Mouse (Mus musculus) ovary, postnatal 10 days (tissue): ENCODE measurements around the gene Fbxl17.

Experiments
- DNase-seq: peaks from one replicate; pipeline ENCODE4 v3.0.0; 2022; ENCODE audit warnings: low spot score

Fbxl17 gene

GRCm38 (mm10) chr17:63499636-63500155 is at the start of gene Fbxl17:
Gene Fbxl17 (minus strand): TSS chr17:63500017.
- DNase-seq = peak; percentile 48

- no peak for DNase-seq
These were observed 47.6 kb upstream of the Fbxl17 start for GRCm38 (mm10) chr17:63547465-63547864.

- no peak for DNase-seq
These were observed 34.9 kb upstream of the Fbxl17 start for GRCm38 (mm10) chr17:63534576-63535265.

- DNase-seq = no peak
These were observed 33.4 kb upstream of the Fbxl17 start for GRCm38 (mm10) chr17:63533074-63533836.

GRCm38 (mm10) chr17:63529476-63529875 is 29.7 kb upstream of the Fbxl17 start:
- DNase-seq = no peak

- no peak for DNase-seq
These were observed 20.9 kb upstream of the Fbxl17 start for GRCm38 (mm10) chr17:63520691-63521090.

GRCm38 (mm10) chr17:63510451-63510850 is 10.6 kb upstream of the Fbxl17 start:
- no peak for DNase-seq

GRCm38 (mm10) chr17:63501091-63501490 is 1.3 kb upstream of the Fbxl17 start:
- DNase-seq = no peak

GRCm38 (mm10) chr17:63500156-63500834 is 478 bp upstream of the Fbxl17 start:
- DNase-seq = peak; percentile 69

- peak; percentile 18 for DNase-seq
These were observed 841 bp downstream of the Fbxl17 start for GRCm38 (mm10) chr17:63498717-63499635.

GRCm38 (mm10) chr17:63498182-63498716 is 1.6 kb downstream of the Fbxl17 start:
- no peak for DNase-seq

- no peak for DNase-seq
These were observed 2.5 kb downstream of the Fbxl17 start for GRCm38 (mm10) chr17:63497206-63497731.

- no peak for DNase-seq
These were observed 3.7 kb downstream of the Fbxl17 start for GRCm38 (mm10) chr17:63496153-63496552.

GRCm38 (mm10) chr17:63493876-63494580 is 5.8 kb downstream of the Fbxl17 start:
- no peak for DNase-seq

GRCm38 (mm10) chr17:63493274-63493673 is 6.5 kb downstream of the Fbxl17 start:
- peak; percentile 8 for DNase-seq

- DNase-seq = no peak
These were observed 7.0 kb downstream of the Fbxl17 start for GRCm38 (mm10) chr17:63492665-63493273.

- DNase-seq = no peak
These were observed 10.3 kb downstream of the Fbxl17 start for GRCm38 (mm10) chr17:63489525-63489924.

- DNase-seq = no peak
These were observed 32.0 kb downstream of the Fbxl17 start for GRCm38 (mm10) chr17:63467866-63468265.

- no peak for DNase-seq
These were observed 34.6 kb downstream of the Fbxl17 start for GRCm38 (mm10) chr17:63465239-63465638.

GRCm38 (mm10) chr17:63462512-63462911 is 37.3 kb downstream of the Fbxl17 start:
- DNase-seq = no peak
